Mouse (Mus musculus) c-Kit-positive CD71-positive TER-119-negative erythroid progenitor cells, embryonic 14.5 days (primary cell): ENCODE measurements around the gene Zfp385c.
"Not testable (repeated sequence)": the region's sequence is repeated elsewhere in the genome, so short reads cannot be mapped to it uniquely, and the experiment has no call there.

ENCODE experiments used
- DNase-seq: peaks from one replicate; pipeline ENCODE4 v3.0.0-alpha.2; 2013; ENCODE audit warnings: low read depth

Gene Zfp385c

GRCm38 (mm10) chr11:100687265-100687664 is 5.0 kb downstream of the Zfp385c start:
- DNase-seq, result no peak

- no peak for DNase-seq
Measured at GRCm38 (mm10) chr11:100685371-100685770, 6.9 kb downstream of the Zfp385c start.

GRCm38 (mm10) chr11:100684084-100684483 is 8.2 kb downstream of the Zfp385c start:
- no peak for DNase-seq

DNA sequence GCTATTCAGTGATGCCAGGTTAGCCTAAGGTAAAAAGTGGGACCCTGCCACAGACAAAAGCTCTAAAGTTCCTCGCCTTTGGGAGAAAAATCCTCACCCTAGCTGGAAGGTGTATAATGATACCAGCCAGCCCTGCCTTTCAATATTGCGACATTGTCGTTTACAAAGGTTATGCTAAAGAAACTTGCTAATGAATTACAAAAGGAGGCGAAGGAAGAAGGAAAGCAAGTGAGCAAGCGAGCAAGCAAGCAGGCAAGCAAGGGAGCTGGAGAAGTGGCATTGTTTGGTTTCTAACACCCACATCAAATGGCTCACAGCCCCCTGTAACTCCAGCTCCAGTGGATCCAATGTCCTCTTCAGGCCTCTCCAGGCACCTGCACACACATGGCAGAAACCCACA is 9.7 kb downstream of the Zfp385c start:
- no peak for DNase-seq

- DNase-seq, result no peak
Measured at GRCm38 (mm10) chr11:100681826-100682225, 10.4 kb downstream of the Zfp385c start.

DNA sequence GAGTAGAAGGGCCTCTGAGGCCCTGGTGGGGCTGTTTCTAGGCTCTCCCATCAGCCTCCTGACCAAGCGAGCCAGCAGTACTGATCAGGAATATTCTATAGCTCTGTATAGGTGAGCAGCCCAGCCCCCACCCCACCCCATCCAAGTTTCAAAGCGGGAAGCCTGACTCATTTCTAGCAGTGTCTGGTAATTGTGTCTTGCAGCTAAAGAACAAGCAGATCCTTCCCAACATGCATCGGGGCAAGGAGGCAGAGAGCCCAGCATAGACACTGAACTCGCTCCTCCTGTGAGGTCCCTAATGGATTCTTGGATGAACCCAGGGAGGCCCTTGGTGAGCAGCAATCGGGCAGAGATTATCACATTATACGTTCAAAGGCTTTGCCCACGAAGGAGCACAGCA is 14.4 kb downstream of the Zfp385c start:
- DNase-seq, result no peak

DNA sequence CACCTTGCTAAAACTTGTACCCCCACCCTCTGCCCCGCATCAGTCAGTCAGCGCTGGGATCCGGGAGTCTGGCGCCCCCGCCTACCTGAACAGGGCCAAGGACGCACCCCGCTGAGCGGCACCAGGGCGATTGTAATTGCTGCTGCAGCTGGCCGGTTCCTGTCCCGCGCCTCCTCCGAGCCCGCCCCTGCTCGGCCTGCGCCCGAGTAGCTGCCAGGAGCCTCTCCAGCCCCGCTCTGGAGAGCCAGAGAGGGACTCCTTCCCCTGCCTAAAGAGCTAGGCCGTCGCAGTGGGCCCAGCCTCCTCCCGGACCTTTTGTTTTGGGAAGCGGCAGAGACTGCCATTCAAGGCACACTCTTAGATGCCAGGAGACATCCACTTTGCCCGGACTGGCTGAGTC is 19.1 kb downstream of the Zfp385c start:
- DNase-seq, result no peak

DNA sequence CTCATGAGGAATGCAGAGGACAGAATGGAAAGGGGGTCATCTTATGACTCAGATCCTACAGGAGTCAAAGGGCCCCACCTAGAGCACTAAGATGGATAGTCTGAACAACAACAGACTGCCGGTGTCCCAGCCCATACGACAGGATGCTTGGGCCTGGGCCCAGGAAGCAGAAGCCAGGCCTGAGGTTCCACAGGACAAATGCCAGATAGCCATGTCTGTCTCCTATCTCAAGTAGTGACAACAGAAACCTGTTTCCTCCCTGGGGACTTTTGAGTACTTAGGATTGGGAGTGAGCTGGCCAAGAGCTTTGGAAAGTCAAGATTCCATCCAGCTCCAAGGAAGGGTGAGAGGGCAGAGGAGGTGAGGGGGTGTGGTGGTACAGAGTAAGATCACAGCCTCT is 20.3 kb downstream of the Zfp385c start:
- DNase-seq, result no peak

- DNase-seq, result no peak
Measured at GRCm38 (mm10) chr11:100671049-100671448, 21.2 kb downstream of the Zfp385c start.

- DNase-seq, result no peak
Measured at GRCm38 (mm10) chr11:100659806-100660205, 32.4 kb downstream of the Zfp385c start.

DNA sequence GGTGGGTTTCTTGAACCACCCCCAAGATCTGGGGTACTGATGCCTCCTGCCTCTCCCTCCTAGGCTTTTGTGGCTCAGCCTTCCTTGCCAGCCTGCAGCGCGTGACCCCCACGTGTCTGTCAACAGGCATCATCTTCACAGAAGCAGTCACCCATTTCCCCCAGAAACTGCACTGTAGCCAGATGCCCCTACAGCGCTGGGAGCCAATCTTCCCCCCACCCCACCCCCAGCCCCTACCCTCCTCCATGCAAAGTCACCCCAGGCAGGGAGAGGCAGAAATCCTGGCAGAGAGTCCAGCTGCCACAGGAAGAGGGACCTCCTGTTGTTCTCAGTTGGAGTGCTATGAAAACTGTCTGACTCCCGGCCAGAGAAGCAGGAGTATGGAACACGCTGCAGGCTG is 35.8 kb downstream of the Zfp385c start:
- DNase-seq, result no peak

DNA sequence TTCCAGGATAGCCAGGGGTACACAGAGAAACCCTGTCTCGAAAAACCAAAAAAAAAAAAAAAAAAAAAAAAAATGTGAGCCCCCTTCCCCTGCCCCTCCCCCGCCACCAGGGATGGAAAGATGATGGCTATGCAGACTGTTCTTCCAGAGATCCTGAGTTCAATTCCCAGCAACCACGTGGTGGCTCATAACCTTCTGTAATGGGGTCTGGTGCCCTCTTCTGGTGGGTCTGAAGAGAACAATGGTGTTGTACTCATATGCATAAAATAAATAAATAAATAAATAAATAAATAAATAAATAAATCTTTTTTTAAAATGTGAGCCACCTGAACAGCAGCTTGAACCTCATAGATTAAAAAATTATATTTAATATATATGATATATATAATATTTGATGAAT is 36.7 kb downstream of the Zfp385c start:
- DNase-seq, result not testable (repeated sequence)

GRCm38 (mm10) chr11:100651748-100652147 is 40.5 kb downstream of the Zfp385c start:
- DNase-seq, result no peak

DNA sequence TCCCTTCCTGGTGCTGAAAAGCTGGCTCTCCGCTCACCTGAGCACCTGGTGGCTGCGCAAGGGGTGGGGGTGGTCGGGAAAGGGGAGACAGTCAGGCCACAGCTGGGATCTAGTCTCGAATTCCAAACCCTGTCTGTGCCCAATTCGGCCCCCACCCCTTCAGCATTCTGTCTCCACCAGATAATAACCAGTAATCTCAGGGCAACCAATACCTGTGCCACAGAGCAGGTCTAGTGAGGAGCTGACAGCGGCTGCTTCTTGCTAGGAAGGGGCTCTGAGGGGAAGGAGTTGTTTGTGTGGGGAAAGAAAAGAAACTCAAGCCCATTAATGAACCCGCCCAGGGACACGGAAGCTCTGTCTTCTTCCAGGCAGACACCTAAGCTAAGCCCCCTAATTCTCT is 41.0 kb downstream of the Zfp385c start:
- no peak for DNase-seq

DNA sequence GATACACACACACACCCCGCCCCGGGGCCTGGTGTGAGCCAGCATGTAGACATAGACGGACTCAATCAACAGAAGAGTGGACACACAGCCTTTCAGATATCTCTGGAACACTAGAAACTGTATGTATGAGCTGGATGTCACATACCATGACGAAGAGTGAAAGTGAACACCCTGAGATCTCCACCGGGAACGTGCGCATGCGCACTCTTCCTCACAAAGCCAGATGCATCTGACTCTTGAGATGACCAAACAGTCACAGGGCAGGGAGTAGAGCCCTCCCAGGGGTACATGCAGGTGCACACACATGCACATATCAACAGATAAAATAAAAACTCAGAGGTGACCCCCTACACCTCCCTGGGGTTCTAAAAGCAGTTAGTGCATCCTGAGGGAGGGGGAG is 43.9 kb downstream of the Zfp385c start:
- no peak for DNase-seq

DNA sequence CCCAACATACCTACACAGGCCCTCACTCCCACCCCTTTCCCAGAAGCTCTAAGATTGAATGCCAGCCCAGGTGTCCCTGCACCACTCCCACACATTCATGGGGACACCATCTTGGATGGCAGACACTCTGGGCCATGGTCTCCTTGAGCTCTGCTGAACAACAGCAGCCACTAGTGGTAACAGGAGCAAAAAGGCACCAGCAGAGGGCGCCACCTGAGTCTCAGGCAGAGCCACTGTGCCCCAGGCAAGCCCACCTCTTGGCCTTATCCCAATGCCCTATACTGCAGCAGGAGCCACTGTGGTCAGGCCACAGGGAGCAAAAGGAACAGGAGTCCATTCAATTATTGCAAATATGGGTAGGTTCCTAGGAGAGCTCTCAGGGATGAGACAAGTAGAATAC is 46.0 kb downstream of the Zfp385c start:
- peak; percentile 33 for DNase-seq

GRCm38 (mm10) chr11:100643612-100644575 is 48.4 kb downstream of the Zfp385c start:
- DNase-seq, result no peak

- no peak for DNase-seq
Measured at GRCm38 (mm10) chr11:100640159-100640906, 51.9 kb downstream of the Zfp385c start.

DNA sequence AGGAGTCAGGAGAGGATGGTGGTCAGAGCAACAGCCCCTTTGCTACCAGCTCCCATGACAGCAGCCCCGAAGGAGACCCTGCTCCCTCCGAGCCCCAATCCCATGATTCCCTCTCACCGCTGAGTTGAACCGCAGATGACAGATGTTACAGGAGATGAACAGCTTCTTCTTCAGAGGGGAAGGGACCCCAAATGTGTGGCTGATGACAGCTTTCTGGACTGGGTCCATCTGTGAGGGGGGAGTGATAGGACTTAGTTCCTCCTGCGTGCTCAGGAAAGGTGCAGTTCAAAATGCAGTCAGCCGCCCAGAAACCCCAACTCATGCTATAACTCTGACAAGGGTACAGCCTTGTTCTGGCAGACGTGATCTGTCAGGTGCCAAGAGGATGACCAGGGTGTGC is 57.7 kb downstream of the Zfp385c start:
- DNase-seq, result no peak

GRCm38 (mm10) chr11:100628862-100629352 is 63.3 kb downstream of the Zfp385c start:
- no peak for DNase-seq

- DNase-seq, result no peak
Measured at GRCm38 (mm10) chr11:100628056-100628455, 64.2 kb downstream of the Zfp385c start.

- DNase-seq, result peak; percentile 49
Measured at GRCm38 (mm10) chr11:100626701-100627195, 65.5 kb downstream of the Zfp385c start.
